In genomic region chr10:79840644-79841551, GRCm38 (mm10) we compare ENCODE assay signal across 8 mouse cellular contexts. TPM values are rescaled to one million over a fixed set of nuclear protein-coding genes. Genes with fewer than 3 reads are reported as not detected.
A peak's percentile ranks its signal among the peaks of the same experiment; 100 is the strongest.
DNase-seq lines count a peak whose midpoint lies in the region; ATAC-seq lines count a peak whose summit lies in the region.

No protein-coding gene starts in this region.

- no peaks in the 10 kb centered on the region for H3K9me3 ChIP-seq in intestine, embryonic 15.5 days
- H3K9me3 ChIP-seq in limb, embryonic 10.5 days (replicated peaks): no peaks in the 10 kb centered on the region
- H3K9me3 ChIP-seq in midbrain, embryonic 10.5 days (replicated peaks): no peaks in the 10 kb centered on the region; the same call in 1 of the 2 replicates
- peaks cover 3% of the 10 kb centered on the region; the same call in 1 of the 2 replicates for H3K9me3 ChIP-seq in stomach, embryonic 16.5 days (replicated peaks; ENCODE audit: control insufficient read depth, low read length)

- peak; percentile 70 for DNase-seq in adrenal gland, postnatal 14 days
- DNase-seq in adrenal gland, adult 18-20 months (ENCODE audit: low spot score in 2 of 2): no peak
- peak; percentile 83 for DNase-seq in embryo, embryonic 10.5 days (ENCODE audit: low spot score)
- DNase-seq in gastrocnemius, postnatal 25 days: peak; percentile 60
- DNase-seq in limb, embryonic 10.5 days (ENCODE audit: low spot score): peak; percentile 78
- peak; percentile 73 for DNase-seq in midbrain, embryonic 10.5 days (ENCODE audit: low spot score)

- WGBS in intestine, embryonic 15.5 days: under 1% methylated on average over 24 of the region's 24 CpGs
- 1% methylated on average over 24 of the region's 24 CpGs for whole genome bisulfite sequencing in limb, embryonic 10.5 days
- WGBS in midbrain, embryonic 10.5 days: under 1% methylated on average over 24 of the region's 24 CpGs
- under 1% methylated on average over 24 of the region's 24 CpGs for WGBS in stomach, embryonic 16.5 days

- peak overlapping the region; percentile 73 for H3K4me2 ChIP-seq in intestine, embryonic 15.5 days (replicated peaks)
- peak overlapping the region; percentile 60 for H3K4me2 ChIP-seq in stomach, embryonic 16.5 days (ENCODE audit: low read depth, low read length)

- peak overlapping the region; percentile 44 for H3K9ac ChIP-seq in intestine, embryonic 15.5 days
- H3K9ac ChIP-seq in stomach, embryonic 16.5 days (ENCODE audit: low read length): peak overlapping the region; percentile 50

- peak overlapping the region; percentile 38 for H3K4me3 ChIP-seq in intestine, embryonic 15.5 days (replicated peaks)
- peak overlapping the region; percentile 50 for H3K4me3 ChIP-seq in limb, embryonic 10.5 days
- peak overlapping the region; percentile 50 for H3K4me3 ChIP-seq in midbrain, embryonic 10.5 days
- peak overlapping the region; percentile 41 for H3K4me3 ChIP-seq in stomach, embryonic 16.5 days (replicated peaks; ENCODE audit: low read length)

- H3K27ac ChIP-seq in intestine, embryonic 15.5 days: peak overlapping the region; percentile 90
- peak overlapping the region; percentile 90 for H3K27ac ChIP-seq in limb, embryonic 10.5 days
- peak overlapping the region; percentile 86 for H3K27ac ChIP-seq in midbrain, embryonic 10.5 days (replicated peaks)
- H3K27ac ChIP-seq in stomach, embryonic 16.5 days (ENCODE audit: low read length): peak overlapping the region; percentile 91

- peaks cover 19% of the 10 kb centered on the region for H3K4me1 ChIP-seq in intestine, embryonic 15.5 days (replicated peaks)
- H3K4me1 ChIP-seq in limb, embryonic 10.5 days: peaks cover 34% of the 10 kb centered on the region
- H3K4me1 ChIP-seq in midbrain, embryonic 10.5 days: peaks cover 25% of the 10 kb centered on the region
- peaks cover 17% of the 10 kb centered on the region for H3K4me1 ChIP-seq in stomach, embryonic 16.5 days (ENCODE audit: control insufficient read depth, insufficient read depth, low read length)

- peak; percentile 91 for ATAC-seq in intestine, embryonic 15.5 days
- peak; percentile 94 for ATAC-seq in stomach, embryonic 16.5 days (ENCODE audit: insufficient read depth, low FRiP score)

- no peaks in the 10 kb centered on the region for H3K36me3 ChIP-seq in intestine, embryonic 15.5 days
- no peaks in the 10 kb centered on the region for H3K36me3 ChIP-seq in limb, embryonic 10.5 days
- no peaks in the 10 kb centered on the region for H3K36me3 ChIP-seq in midbrain, embryonic 10.5 days
- no peaks in the 10 kb centered on the region for H3K36me3 ChIP-seq in stomach, embryonic 16.5 days (ENCODE audit: control insufficient read depth, insufficient read depth, low read length)

- H3K27me3 ChIP-seq in intestine, embryonic 15.5 days (replicated peaks): no peaks in the 10 kb centered on the region
- H3K27me3 ChIP-seq in limb, embryonic 10.5 days (ENCODE audit: low read depth, poor library complexity, severe bottlenecking): no peaks in the 10 kb centered on the region
- H3K27me3 ChIP-seq in midbrain, embryonic 10.5 days (ENCODE audit: low read depth, poor library complexity, severe bottlenecking): no peaks in the 10 kb centered on the region
- H3K27me3 ChIP-seq in stomach, embryonic 16.5 days (ENCODE audit: control insufficient read depth, insufficient read depth, low read length): no peaks in the 10 kb centered on the region

RNA-seq across cellular contexts. Expression of gene Ptbp1, which starts 13.3 kb away (rescaled TPM):
- total RNA-seq in adrenal gland, postnatal 14 days (2021): 291 and 302 TPM in 2 replicates
- total RNA-seq in adrenal gland, adult 18-20 months (2021): 100 to 1,000 TPM; 301 to 357 TPM
- total RNA-seq in gastrocnemius, postnatal 25 days (2021): 10 to 100 TPM; 26.8 to 27.1 TPM
- polyA plus RNA-seq in intestine, embryonic 15.5 days (2015; fragmentation: Nextera tagmentation; extraction: Ambion mirVana): 307 and 314 TPM in 2 replicates
- 485 and 494 TPM in 2 replicates for polyA plus RNA-seq in limb, embryonic 10.5 days (2016; fragmentation: Nextera tagmentation; extraction: Ambion mirVana)
- polyA plus RNA-seq in midbrain, embryonic 10.5 days (2016; fragmentation: Nextera tagmentation; extraction: Ambion mirVana): 296 and 334 TPM in 2 replicates
- 268 and 308 TPM in 2 replicates for polyA plus RNA-seq in stomach, embryonic 16.5 days (2015; fragmentation: Nextera tagmentation; extraction: Ambion mirVana)

RNA-seq across cellular contexts. Expression of gene Misp, which starts 20.1 kb away (rescaled TPM):
- 0.26 TPM in 2 replicates for total RNA-seq in adrenal gland, postnatal 14 days (2021)
- total RNA-seq in adrenal gland, adult 18-20 months (2021): under 1 TPM; 0.60 to 0.74 TPM
- under 1 TPM in 1 of 2 experiments, not detected in 1; 0.40 TPM for total RNA-seq in gastrocnemius, postnatal 25 days (2021)
- 141 and 154 TPM in 2 replicates for polyA plus RNA-seq in intestine, embryonic 15.5 days (2015; fragmentation: Nextera tagmentation; extraction: Ambion mirVana)
- polyA plus RNA-seq in limb, embryonic 10.5 days (2016; fragmentation: Nextera tagmentation; extraction: Ambion mirVana): 0.60 TPM in 1 of 2 replicates, not detected in the other
- 0.46 and 0.67 TPM in 2 replicates for polyA plus RNA-seq in midbrain, embryonic 10.5 days (2016; fragmentation: Nextera tagmentation; extraction: Ambion mirVana)
- polyA plus RNA-seq in stomach, embryonic 16.5 days (2015; fragmentation: Nextera tagmentation; extraction: Ambion mirVana): 50.6 and 62.3 TPM in 2 replicates

RNA-seq across cellular contexts. Expression of gene Prtn3, which starts 33.4 kb away (rescaled TPM):
- 1.0 TPM in 1 of 2 replicates, not detected in the other for total RNA-seq in adrenal gland, postnatal 14 days (2021)
- 1 to 10 TPM in 1 of 2 experiments, not detected in 1; 1.1 TPM for total RNA-seq in adrenal gland, adult 18-20 months (2021)
- total RNA-seq in gastrocnemius, postnatal 25 days (2021): under 1 TPM in 1 of 2 experiments, not detected in 1; 0.35 TPM
- 3.7 and 3.9 TPM in 2 replicates for polyA plus RNA-seq in intestine, embryonic 15.5 days (2015; fragmentation: Nextera tagmentation; extraction: Ambion mirVana)
- 9.1 and 15.3 TPM in 2 replicates for polyA plus RNA-seq in limb, embryonic 10.5 days (2016; fragmentation: Nextera tagmentation; extraction: Ambion mirVana)
- 8.0 and 13.5 TPM in 2 replicates for polyA plus RNA-seq in midbrain, embryonic 10.5 days (2016; fragmentation: Nextera tagmentation; extraction: Ambion mirVana)
- polyA plus RNA-seq in stomach, embryonic 16.5 days (2015; fragmentation: Nextera tagmentation; extraction: Ambion mirVana): 4.1 and 7.2 TPM in 2 replicates

RNA-seq across cellular contexts. Expression of gene Plppr3, which starts 33.5 kb away (rescaled TPM):
- total RNA-seq in adrenal gland, postnatal 14 days (2021): 0.93 and 2.2 TPM in 2 replicates
- total RNA-seq in adrenal gland, adult 18-20 months (2021): 1 to 10 TPM; 1.4 to 2.8 TPM
- total RNA-seq in gastrocnemius, postnatal 25 days (2021): under 1 TPM; 0.13 to 0.27 TPM
- polyA plus RNA-seq in intestine, embryonic 15.5 days (2015; fragmentation: Nextera tagmentation; extraction: Ambion mirVana): 31.3 and 32.7 TPM in 2 replicates
- polyA plus RNA-seq in limb, embryonic 10.5 days (2016; fragmentation: Nextera tagmentation; extraction: Ambion mirVana): 108 and 140 TPM in 2 replicates
- 110 and 169 TPM in 2 replicates for polyA plus RNA-seq in midbrain, embryonic 10.5 days (2016; fragmentation: Nextera tagmentation; extraction: Ambion mirVana)
- polyA plus RNA-seq in stomach, embryonic 16.5 days (2015; fragmentation: Nextera tagmentation; extraction: Ambion mirVana): 28.7 and 29.1 TPM in 2 replicates

RNA-seq across cellular contexts. Expression of gene Elane, which starts 45.1 kb away (rescaled TPM):
- total RNA-seq in adrenal gland, postnatal 14 days (2021): 0.70 TPM in 1 of 2 replicates, not detected in the other
- total RNA-seq in adrenal gland, adult 18-20 months (2021): not detected
- total RNA-seq in gastrocnemius, postnatal 25 days (2021): not detected
- polyA plus RNA-seq in intestine, embryonic 15.5 days (2015; fragmentation: Nextera tagmentation; extraction: Ambion mirVana): 1.1 and 2.6 TPM in 2 replicates
- not detected in 2 replicates for polyA plus RNA-seq in limb, embryonic 10.5 days (2016; fragmentation: Nextera tagmentation; extraction: Ambion mirVana)
- 0.16 and 0.46 TPM in 2 replicates for polyA plus RNA-seq in midbrain, embryonic 10.5 days (2016; fragmentation: Nextera tagmentation; extraction: Ambion mirVana)
- polyA plus RNA-seq in stomach, embryonic 16.5 days (2015; fragmentation: Nextera tagmentation; extraction: Ambion mirVana): 6.3 and 9.8 TPM in 2 replicates

Comparison
In these comparisons a context has a peak if more than half of its experiments do, and no peak if none do; other contexts are left out.
1. DNase-seq: peak in adrenal gland, postnatal 14 days (single experiment), embryo, embryonic 10.5 days (single experiment), gastrocnemius, postnatal 25 days (single experiment), limb, embryonic 10.5 days (single experiment) and midbrain, embryonic 10.5 days (single experiment); none in adrenal gland, adult 18-20 months (0 of 2).
2. RNA of gene Misp, which starts 20.1 kb away (polyA plus RNA-seq): 141 to 154 TPM in intestine, embryonic 15.5 days and 50.6 to 62.3 TPM in stomach, embryonic 16.5 days; 0.46 to 0.67 TPM in midbrain, embryonic 10.5 days and 0.60 TPM in limb, embryonic 10.5 days; every median in the first group is over 10 times any median in the second.
3. Peak in every context shown above with its lines, with median percentiles within 50 percentile points of each other: H3K27ac ChIP-seq and H3K4me3 ChIP-seq.